Mouse (Mus musculus): ENCODE results near the gene Ankrd31. TPM values are rescaled to one million over a fixed set of nuclear protein-coding genes. Genes with fewer than 3 reads are reported as not detected.
"Not testable (repeated sequence)": the region's sequence is repeated elsewhere in the genome, so short reads cannot be mapped to it uniquely, and the experiment has no call there.

The Ankrd31 gene
- not detected in 2 replicates for polyA plus RNA-seq (2012; rRNA removed)

- no peak for DNase-seq (ENCODE audit: low spot score)
Measured at GRCm38 (mm10) chr13:96748109-96748845, at the start of gene Ankrd31. Gene Ankrd31 (plus strand): TSS chr13:96748272.

DNA sequence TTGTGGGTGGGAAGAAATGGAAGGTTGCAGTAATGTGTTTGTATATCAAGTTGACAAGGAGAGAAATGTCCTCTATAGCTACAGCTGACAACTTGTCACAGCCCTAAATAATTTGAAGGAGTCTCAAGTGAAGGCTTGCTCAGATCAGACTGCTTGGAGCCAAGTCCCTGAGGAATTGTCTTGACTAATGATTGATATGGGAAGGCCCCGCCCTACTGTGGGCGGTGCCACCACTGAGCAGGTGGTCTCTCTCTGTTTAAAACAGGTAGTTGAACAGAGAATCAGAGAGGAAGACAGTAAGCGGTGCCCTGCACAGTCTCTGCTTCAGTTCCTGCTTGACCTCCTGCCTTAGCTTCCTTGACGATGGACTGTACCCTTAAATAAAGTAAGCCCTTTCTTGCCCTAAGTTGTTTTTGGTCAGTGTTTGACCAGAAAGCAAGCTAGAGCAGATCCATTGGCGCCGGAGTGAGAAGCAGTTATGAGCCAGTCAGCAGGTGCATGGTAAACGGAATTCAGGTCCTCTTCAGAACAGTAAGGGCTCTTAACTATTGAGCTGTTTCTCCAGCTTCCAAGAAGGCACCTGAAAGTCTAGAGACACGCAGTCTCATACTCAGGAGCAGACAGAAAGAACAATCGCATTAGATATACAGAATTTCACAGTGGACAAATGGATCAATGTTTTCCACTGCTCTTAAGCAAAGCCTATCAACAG is 45.3 kb upstream of the Ankrd31 start:
- no peak for DNase-seq (ENCODE audit: low spot score)

- no peak for DNase-seq (ENCODE audit: low spot score)
Measured at GRCm38 (mm10) chr13:96709269-96710233, 38.5 kb upstream of the Ankrd31 start.

- no peak for DNase-seq (ENCODE audit: low spot score)
Measured at GRCm38 (mm10) chr13:96716311-96716710, 31.8 kb upstream of the Ankrd31 start.

- DNase-seq (ENCODE audit: low spot score) = no peak
Measured at GRCm38 (mm10) chr13:96717821-96718220, 30.3 kb upstream of the Ankrd31 start.

- DNase-seq (ENCODE audit: low spot score) = no peak
Measured at GRCm38 (mm10) chr13:96720003-96720402, 28.1 kb upstream of the Ankrd31 start.

DNA sequence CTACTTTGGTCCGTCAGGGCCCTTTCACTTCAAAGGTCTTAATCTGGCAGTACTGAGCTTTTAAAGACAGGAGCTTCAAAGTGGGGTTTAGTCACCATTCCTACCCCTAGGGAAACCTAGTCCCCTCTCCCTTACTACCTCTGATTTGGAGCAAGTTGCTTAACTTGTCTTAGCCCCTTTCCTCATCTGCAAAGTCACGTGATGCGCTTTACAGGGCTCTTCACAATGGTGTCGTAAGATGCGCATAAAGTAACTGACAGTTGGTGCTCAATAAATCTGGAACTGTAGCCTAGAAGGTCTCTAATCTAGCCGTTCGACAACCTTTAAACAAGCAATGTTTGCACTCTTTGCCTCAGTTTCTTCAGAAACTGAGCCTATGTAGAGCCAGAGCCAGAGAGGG is 19.8 kb upstream of the Ankrd31 start:
- no peak for DNase-seq (ENCODE audit: low spot score)

GRCm38 (mm10) chr13:96729146-96729545 is 18.9 kb upstream of the Ankrd31 start:
- no peak for DNase-seq (ENCODE audit: low spot score)

- DNase-seq (ENCODE audit: low spot score) = no peak
Measured at GRCm38 (mm10) chr13:96730116-96730515, 18.0 kb upstream of the Ankrd31 start.

DNA sequence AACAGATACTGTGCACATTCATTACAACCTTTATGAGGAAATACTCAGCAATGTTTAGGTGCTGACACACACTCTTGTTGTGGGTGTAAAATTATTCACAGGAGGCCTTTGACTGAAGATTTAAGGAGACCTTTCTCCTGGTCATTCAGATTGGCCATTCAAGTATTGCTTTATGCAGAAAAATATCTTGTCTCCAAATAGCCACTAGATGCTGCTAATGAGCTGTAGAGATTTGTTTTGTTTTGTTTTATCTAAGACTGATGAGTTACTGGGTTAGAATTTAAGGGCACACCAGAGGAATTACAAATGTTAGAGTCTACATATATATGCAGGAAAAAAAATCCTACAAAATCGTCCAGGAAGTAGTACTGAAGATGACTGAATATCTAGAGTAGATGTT is 12.9 kb upstream of the Ankrd31 start:
- DNase-seq (ENCODE audit: low spot score) = no peak

- no peak for DNase-seq (ENCODE audit: low spot score)
Measured at GRCm38 (mm10) chr13:96740159-96740558, 7.9 kb upstream of the Ankrd31 start.

DNA sequence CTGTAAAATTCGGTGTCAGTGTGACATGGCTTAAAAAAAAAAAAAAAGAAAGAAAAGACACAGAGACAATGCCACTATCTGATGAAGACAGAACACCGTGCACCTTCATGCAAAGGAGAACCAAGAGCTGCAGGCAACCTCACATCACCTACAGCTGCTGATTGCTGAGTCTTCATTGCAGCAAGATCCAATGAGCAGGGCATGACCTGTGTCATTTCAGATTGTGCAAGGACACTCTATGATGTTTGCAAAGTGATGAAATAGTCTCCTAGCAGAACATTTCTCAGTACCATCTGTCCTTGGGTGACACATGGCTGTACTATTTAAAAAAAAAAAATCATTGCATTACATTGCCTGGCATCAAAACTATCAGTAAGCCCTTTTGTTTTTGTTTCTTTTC is 5.2 kb upstream of the Ankrd31 start:
- DNase-seq (ENCODE audit: low spot score) = no peak

GRCm38 (mm10) chr13:96746055-96746454 is 2.0 kb upstream of the Ankrd31 start:
- DNase-seq (ENCODE audit: low spot score) = no peak

- DNase-seq (ENCODE audit: low spot score) = no peak
Measured at GRCm38 (mm10) chr13:96749859-96750258, 1.8 kb downstream of the Ankrd31 start.

DNA sequence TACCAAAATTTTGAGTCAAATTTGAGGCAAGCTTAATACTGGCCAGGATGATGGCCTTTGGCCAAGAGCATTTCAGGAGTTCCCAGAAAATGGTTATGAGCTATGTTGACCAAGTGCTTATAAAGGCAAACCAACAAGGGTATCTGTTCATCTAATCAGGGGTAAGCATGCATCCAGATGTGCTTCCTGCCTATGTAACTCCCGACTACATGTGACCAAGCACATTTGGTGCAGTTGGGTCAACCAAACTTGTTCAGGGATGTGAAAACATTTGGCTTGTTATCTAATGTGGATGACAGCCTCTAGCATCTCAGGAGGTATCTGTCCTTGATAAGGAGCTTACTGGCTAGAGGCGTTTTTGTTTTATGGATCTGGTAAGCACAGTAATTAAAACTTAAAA is 12.8 kb downstream of the Ankrd31 start:
- DNase-seq (ENCODE audit: low spot score) = no peak

GRCm38 (mm10) chr13:96786071-96786470 is 38.0 kb downstream of the Ankrd31 start:
- not testable (repeated sequence) for DNase-seq (ENCODE audit: low spot score)

DNA sequence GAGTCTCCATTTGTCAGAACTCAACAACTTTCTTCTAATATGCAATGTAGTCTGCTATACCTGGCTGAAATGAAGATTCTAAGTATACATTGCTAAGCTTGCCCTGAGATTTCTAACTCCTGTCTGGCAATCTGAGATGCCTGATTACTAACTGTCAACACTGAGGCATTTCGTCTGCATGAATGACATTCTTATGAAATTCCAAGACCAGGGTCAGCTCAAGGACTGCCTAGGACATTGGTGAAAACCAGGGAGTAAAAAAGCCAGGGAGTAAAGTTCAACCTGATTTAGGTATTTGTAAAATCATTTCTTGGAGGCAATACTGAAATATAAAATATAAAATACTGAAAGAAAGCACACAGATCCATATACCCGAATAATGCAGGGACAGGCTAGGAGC is 45.4 kb downstream of the Ankrd31 start:
- DNase-seq (ENCODE audit: low spot score) = no peak

- DNase-seq (ENCODE audit: low spot score) = no peak
Measured at GRCm38 (mm10) chr13:96795301-96795700, 47.2 kb downstream of the Ankrd31 start.

GRCm38 (mm10) chr13:96797500-96797899 is 49.4 kb downstream of the Ankrd31 start:
- no peak for DNase-seq (ENCODE audit: low spot score)

DNA sequence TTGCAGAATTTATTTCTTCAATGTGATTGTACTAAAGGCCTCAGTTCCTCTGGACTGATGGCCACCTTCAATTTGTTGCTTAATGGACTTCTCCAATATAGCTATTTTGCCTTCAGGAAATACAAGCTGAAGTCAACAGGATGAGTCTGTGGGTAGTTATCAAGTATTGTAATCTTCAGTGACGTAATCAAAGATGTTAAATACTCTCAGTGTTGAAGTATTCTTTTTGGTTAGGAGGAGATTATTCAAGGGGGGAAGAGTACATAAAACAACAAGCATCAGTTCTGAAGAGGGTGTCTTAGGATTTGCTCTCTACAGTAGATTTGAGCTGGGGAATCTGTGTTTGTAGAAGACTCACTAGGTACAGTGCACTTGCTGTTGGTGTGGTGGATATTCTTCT is 101.7 kb downstream of the Ankrd31 start:
- no peak for DNase-seq (ENCODE audit: low spot score)

DNA sequence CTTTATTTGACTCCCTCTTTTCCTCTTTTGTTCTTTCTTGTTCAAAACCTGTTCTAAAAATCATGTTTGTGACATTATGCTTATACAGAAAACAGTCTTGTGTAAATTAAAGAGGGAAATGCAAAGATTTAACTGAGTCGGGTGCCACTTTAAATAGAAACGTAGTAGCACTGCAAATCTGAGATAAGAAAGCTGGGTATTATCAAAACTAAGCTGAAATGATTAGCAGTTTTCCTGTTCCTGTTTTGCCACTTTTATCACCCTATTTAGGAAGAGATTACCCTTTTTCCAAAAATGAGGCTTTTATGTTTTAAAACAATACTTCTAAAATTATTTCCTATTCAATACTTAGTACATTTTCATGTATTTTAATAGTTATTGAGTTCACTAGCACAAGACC is 104.1 kb downstream of the Ankrd31 start:
- no peak for DNase-seq (ENCODE audit: low spot score)

DNA sequence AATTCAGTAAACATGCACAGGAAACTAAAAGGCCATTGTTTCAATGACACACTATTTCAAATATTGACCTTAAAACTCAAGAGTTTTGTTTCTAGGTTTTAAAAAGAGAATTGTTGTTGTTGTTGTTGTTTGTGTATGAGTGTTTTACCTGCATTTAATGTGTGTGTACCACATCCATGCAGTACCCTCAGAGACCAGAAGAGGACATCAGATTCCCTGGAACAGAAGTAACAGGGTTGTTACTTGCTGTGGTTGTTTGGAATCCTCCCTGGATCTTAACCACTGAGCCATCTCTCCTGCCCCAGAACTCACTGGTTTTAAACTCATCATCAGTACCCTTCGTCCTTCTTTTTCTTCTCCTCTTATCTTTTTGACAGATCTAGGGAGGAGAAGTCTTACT is 105.2 kb downstream of the Ankrd31 start:
- no peak for DNase-seq (ENCODE audit: low spot score)
